Mouse (Mus musculus) MEL (cell line): ENCODE data around the gene Krtap7-1. TPM values are rescaled to one million over a fixed set of nuclear protein-coding genes. Genes with fewer than 3 reads are reported as not detected.

Experiments
- DNase-seq: peaks from one replicate; pipeline ENCODE4 v3.0.0; 2011; ENCODE audit warnings: low read depth, low spot score
- H3K27ac ChIP-seq: 2 replicates; pipeline ENCODE4 v1.5.1; 2012; ENCODE audit warnings: low read depth, mild to moderate bottlenecking, control low read depth, low read length, moderate library complexity; ENCODE audit not compliant: control insufficient read depth
- H3K27me3 ChIP-seq, 2 experiments: fragments of 150-350 bp in 1 of 2; sonication (generic) in 1 of 2; 2 replicates each; pipeline ENCODE4 v1.6.1; 2012; ENCODE audit warnings: low read length in 2 of 2, mild to moderate bottlenecking in 2 of 2, improper control_type of control experiment in 1 of 2, moderate library complexity in 1 of 2; ENCODE audit not compliant: insufficient read depth in 2 of 2, control insufficient read depth in 1 of 2
- H3K36me3 ChIP-seq, 2 experiments: 2 replicates each; pipeline ENCODE4 v1.6.1; 2012 to 2014; ENCODE audit warnings: low read length in 2 of 2, improper control_type of control experiment in 1 of 2, inconsistent platforms in 1 of 2, mild to moderate bottlenecking in 1 of 2; ENCODE audit not compliant: insufficient read depth in 2 of 2, control insufficient read depth in 1 of 2
- H3K4me1 ChIP-seq, 2 experiments: fragments of 150-350 bp in 1 of 2; sonication (generic) in 1 of 2; 2 replicates each; pipeline ENCODE4 v1.6.1; 2012; ENCODE audit warnings: low read length in 2 of 2, improper control_type of control experiment in 1 of 2, mild to moderate bottlenecking in 1 of 2; ENCODE audit not compliant: insufficient read depth in 2 of 2, control insufficient read depth in 1 of 2
- H3K4me3 ChIP-seq, 2 experiments: fragments of 150-350 bp in 1 of 2; sonication (generic) in 1 of 2; 2 replicates each; pipeline ENCODE4 v1.5.1; 2012; ENCODE audit warnings: low read depth in 2 of 2, low read length in 2 of 2, mild to moderate bottlenecking in 2 of 2, moderate library complexity in 2 of 2, control low read depth in 1 of 2, improper control_type of control experiment in 1 of 2; ENCODE audit not compliant: control insufficient read depth in 1 of 2, insufficient read depth in 1 of 2
- H3K79me2 ChIP-seq: 2 replicates; pipeline ENCODE4 v1.6.1; 2012; ENCODE audit warnings: mild to moderate bottlenecking, low read length, moderate library complexity; ENCODE audit not compliant: control insufficient read depth, poor library complexity, insufficient read depth
- H3K9ac ChIP-seq: 2 replicates; pipeline ENCODE4 v1.6.1; 2012; ENCODE audit warnings: low read depth, mild to moderate bottlenecking, control low read depth, low read length, moderate library complexity; ENCODE audit not compliant: control insufficient read depth, poor library complexity, severe bottlenecking
- H3K9me3 ChIP-seq: fragments of 150-350 bp; sonication (generic); replicated peaks from 2 replicates; pipeline ENCODE4 v1.6.1; 2012; ENCODE audit warnings: mild to moderate bottlenecking, low read length, improper control_type of control experiment, moderate library complexity; ENCODE audit not compliant: insufficient read depth
- BHLHE40 ChIP-seq: IDR thresholded peaks from 2 replicates; pipeline ENCODE4 v1.6.1; 2012; ENCODE audit warnings: low read depth, mild to moderate bottlenecking, inconsistent platforms, low read length, improper control_type of control experiment, borderline replicate concordance
- CHD1 ChIP-seq: IDR thresholded peaks from 2 replicates; pipeline ENCODE4 v1.6.1; 2012; ENCODE audit warnings: low read depth, mild to moderate bottlenecking, inconsistent platforms, low read length, improper control_type of control experiment
- CTCF ChIP-seq, 3 experiments: IDR thresholded peaks in 2 of 3; conservative IDR thresholded peaks in 1 of 3; 2 replicates each; pipeline ENCODE4 v1.5.1; 2011 to 2012; ENCODE audit warnings: low read length in 3 of 3, low read depth in 2 of 3, mild to moderate bottlenecking in 2 of 3, improper control_type of control experiment in 1 of 3, inconsistent platforms in 1 of 3, mixed read lengths in 1 of 3, moderate library complexity in 1 of 3; ENCODE audit not compliant: control insufficient read depth in 1 of 3, insufficient read depth in 1 of 3, poor library complexity in 1 of 3, severe bottlenecking in 1 of 3
- E2F4 ChIP-seq: IDR thresholded peaks from 2 replicates; pipeline ENCODE4 v1.6.1; 2011; ENCODE audit warnings: low read depth, low read length, improper control_type of control experiment, borderline replicate concordance
- ELF1 ChIP-seq: IDR thresholded peaks from 2 replicates; pipeline ENCODE4 v1.6.1; 2014; ENCODE audit warnings: low read depth, mild to moderate bottlenecking, inconsistent platforms, low read length, improper control_type of control experiment, moderate library complexity
- JUND ChIP-seq: IDR thresholded peaks from 2 replicates; pipeline ENCODE4 v1.6.1; 2011; ENCODE audit warnings: low read depth, mild to moderate bottlenecking, improper control_type of control experiment, low read length
- MAFK ChIP-seq: IDR thresholded peaks from 2 replicates; pipeline ENCODE4 v1.6.1; 2011; ENCODE audit warnings: low read depth, mild to moderate bottlenecking, low read length, improper control_type of control experiment, borderline replicate concordance
- MAZ ChIP-seq: IDR thresholded peaks from 2 replicates; pipeline ENCODE4 v1.6.1; 2012; ENCODE audit warnings: low read depth, mild to moderate bottlenecking, inconsistent platforms, low read length, improper control_type of control experiment
- MEF2A ChIP-seq: IDR thresholded peaks from 2 replicates; pipeline ENCODE4 v1.6.1; 2014; ENCODE audit warnings: low read depth, mild to moderate bottlenecking, inconsistent platforms, low read length, improper control_type of control experiment; ENCODE audit not compliant: poor library complexity, insufficient replicate concordance, severe bottlenecking; ENCODE audit errors: extremely low read depth
- MYB ChIP-seq: IDR thresholded peaks from 2 replicates; pipeline ENCODE4 v1.6.1; 2011; ENCODE audit warnings: mild to moderate bottlenecking, low read depth, low read length, improper control_type of control experiment
- MYC ChIP-seq: IDR thresholded peaks from 2 replicates; pipeline ENCODE4 v1.6.1; 2011; ENCODE audit warnings: low read depth, mild to moderate bottlenecking, low read length, improper control_type of control experiment, moderate library complexity
- POLR2A ChIP-seq, 2 experiments: IDR thresholded peaks; 2 replicates each; pipeline ENCODE4 v1.6.1; 2011 to 2012; ENCODE audit warnings: low read length in 2 of 2, mild to moderate bottlenecking in 2 of 2, control low read depth in 1 of 2, improper control_type of control experiment in 1 of 2, low read depth in 1 of 2, moderate library complexity in 1 of 2; ENCODE audit not compliant: control insufficient read depth in 1 of 2, insufficient read depth in 1 of 2, poor library complexity in 1 of 2
- RAD21 ChIP-seq: IDR thresholded peaks from 2 replicates; pipeline ENCODE4 v1.6.1; 2011; ENCODE audit warnings: mild to moderate bottlenecking, low read depth, low read length, improper control_type of control experiment
- RCOR1 ChIP-seq: IDR thresholded peaks from 2 replicates; pipeline ENCODE4 v1.6.1; 2012; ENCODE audit warnings: low read depth, mild to moderate bottlenecking, inconsistent platforms, low read length, improper control_type of control experiment
- SIN3A ChIP-seq: IDR thresholded peaks from 2 replicates; pipeline ENCODE4 v1.6.1; 2012; ENCODE audit warnings: low read length, improper control_type of control experiment, inconsistent platforms
- TAL1 ChIP-seq: IDR thresholded peaks from 2 replicates; pipeline ENCODE4 v1.6.1; 2012; ENCODE audit warnings: mild to moderate bottlenecking, inconsistent platforms, low read length, moderate library complexity, mixed read lengths
- TBP ChIP-seq: IDR thresholded peaks from 2 replicates; pipeline ENCODE4 v1.8.0; 2011; ENCODE audit warnings: low read depth, low read length, improper control_type of control experiment
- TCF12 ChIP-seq: IDR thresholded peaks from 2 replicates; pipeline ENCODE4 v1.6.1; 2014; ENCODE audit warnings: low read depth, mild to moderate bottlenecking, inconsistent platforms, low read length, improper control_type of control experiment, moderate library complexity
- USF2 ChIP-seq, 2 experiments: IDR thresholded peaks; 2 replicates each; pipeline ENCODE4 v1.6.1; 2011 to 2012; ENCODE audit warnings: improper control_type of control experiment in 2 of 2, low read length in 2 of 2, borderline replicate concordance in 1 of 2, inconsistent platforms in 1 of 2, low read depth in 1 of 2, mild to moderate bottlenecking in 1 of 2; ENCODE audit not compliant: insufficient read depth in 1 of 2
- ZC3H11A ChIP-seq: IDR thresholded peaks from 2 replicates; pipeline ENCODE4 v1.6.1; 2012; ENCODE audit warnings: low read depth, mild to moderate bottlenecking, inconsistent platforms, low read length, improper control_type of control experiment
- ZKSCAN1 ChIP-seq: IDR thresholded peaks from 2 replicates; pipeline ENCODE4 v1.6.1; 2012; ENCODE audit warnings: low read depth, mild to moderate bottlenecking, inconsistent platforms, low read length, improper control_type of control experiment, moderate library complexity
- ZNF384 ChIP-seq: IDR thresholded peaks from 2 replicates; pipeline ENCODE4 v1.6.1; 2012; ENCODE audit warnings: low read depth, mild to moderate bottlenecking, inconsistent platforms, low read length, improper control_type of control experiment
- polyA plus RNA-seq, 2 experiments: library from polyadenylated mRNA; stranded (reverse) in 1 of 2; unstranded in 1 of 2; fragments of >175 nt in 1 of 2; fragments of >200 nt in 1 of 2; gene quantifications; 2 replicates each; pipeline versions ENCODE4 v1.2.1 to v1.2.4; 2012; ENCODE audit warnings: low replicate concordance in 2 of 2, low read depth in 1 of 2; ENCODE audit not compliant: insufficient read length in 2 of 2, insufficient read depth in 1 of 2, missing spikeins in 1 of 2
- total RNA-seq: library from RNA; depleted of rRNA; stranded (reverse); fragments of 300-350 nt; gene quantifications from 2 replicates; pipeline ENCODE4 v1.2.3, GENCODE M21; 2012; rRNA removed

Krtap7-1 gene
- total RNA-seq (not detected in 2 replicates), polyA plus RNA-seq (not detected)

GRCm38 (mm10) chr16:89508223-89508622 is at the start of gene Krtap7-1:
TSS of gene Krtap7-1 (minus strand) at chr16:89508323.
- no peak within 1 kb of the TSS for H3K9ac ChIP-seq
- no peak within 1 kb of the TSS for H3K4me3 ChIP-seq
- DNase-seq, result no peak
- TF ChIP-seq ZNF384 (no peak), ELF1 (no peak), RAD21 (no peak), TBP (no peak), SIN3A (no peak), CTCF (IDR thresholded peaks at IDR 0.05 in 2 of 3, conservative IDR thresholded peaks at IDR 0.05 in 1 of 3; ENCODE audit: control insufficient read depth in 1 of 3, insufficient read depth in 1 of 3, low read depth in 2 of 3, low read length in 3 of 3, poor library complexity in 1 of 3, severe bottlenecking in 1 of 3) (no peak), MEF2A (no peak), ZC3H11A (no peak), POLR2A (IDR thresholded peaks at IDR 0.05; ENCODE audit: control insufficient read depth in 1 of 2, insufficient read depth in 1 of 2, low read depth in 1 of 2, low read length in 2 of 2, poor library complexity in 1 of 2) (no peak), RCOR1 (no peak), TAL1 (no peak), JUND (no peak), BHLHE40 (no peak), CHD1 (no peak), MYB (no peak), MAFK (no peak), USF2 (IDR thresholded peaks at IDR 0.05; ENCODE audit: borderline replicate concordance in 1 of 2, insufficient read depth in 1 of 2, low read depth in 1 of 2, low read length in 2 of 2) (no peak)
- H3K36me3 ChIP-seq, result no peaks in the 10 kb centered on the region
- no peaks in the 10 kb centered on the region for H3K27me3 ChIP-seq
- no peaks in the 10 kb centered on the region for H3K79me2 ChIP-seq
- H3K4me1 ChIP-seq, result no peaks in the 10 kb centered on the region
- no peaks in the 10 kb centered on the region for H3K9me3 ChIP-seq
- no peak within 1 kb of the TSS for H3K27ac ChIP-seq

DNA sequence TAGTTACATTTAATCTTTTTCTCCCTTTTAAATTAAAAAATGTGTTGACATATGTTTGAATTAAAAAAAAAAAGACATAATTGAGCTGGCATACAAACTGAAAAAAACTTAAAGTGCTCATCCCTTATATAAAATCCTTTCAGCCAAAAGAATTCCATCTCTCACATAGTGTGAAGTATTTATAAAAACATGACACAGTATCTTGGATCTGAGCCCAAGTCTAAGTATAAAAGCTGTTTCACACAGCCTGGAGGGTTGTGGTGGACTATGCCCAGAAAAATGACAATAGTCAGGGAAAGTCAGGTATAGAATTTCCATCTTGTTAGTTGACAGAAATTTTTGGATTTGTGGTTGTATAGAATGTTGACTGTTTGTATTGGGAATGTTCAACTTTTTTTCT is 42.2 kb upstream of the Krtap7-1 start:
- DNase-seq, result no peak
- no peaks in the 10 kb centered on the region for H3K4me1 ChIP-seq
- TF ChIP-seq ZKSCAN1 (no peak), JUND (no peak), TCF12 (no peak), MAFK (no peak), CHD1 (no peak), MAZ (no peak), E2F4 (no peak), MYC (no peak), USF2 (IDR thresholded peaks at IDR 0.05; ENCODE audit: borderline replicate concordance in 1 of 2, insufficient read depth in 1 of 2, low read depth in 1 of 2, low read length in 2 of 2) (no peak)
- H3K9ac ChIP-seq, result no peak overlapping the region
- H3K27ac ChIP-seq, result no peak overlapping the region
- no peaks in the 10 kb centered on the region for H3K9me3 ChIP-seq
- no peak overlapping the region for H3K4me3 ChIP-seq
- H3K36me3 ChIP-seq, result no peaks in the 10 kb centered on the region
- no peaks in the 10 kb centered on the region; a peak in 1 of 4 replicates for H3K27me3 ChIP-seq
- no peaks in the 10 kb centered on the region for H3K79me2 ChIP-seq
